Mouse (Mus musculus): ENCODE results near the gene Cnppd1. TPM values are rescaled to one million over a fixed set of nuclear protein-coding genes. Genes with fewer than 3 reads are reported as not detected.

Gene Cnppd1
- polyA plus RNA-seq, 1 experiment, result 39.0 TPM

- no peak for DNase-seq
- H3K4me3 ChIP-seq (replicated peaks; ENCODE audit: insufficient read depth, low read depth, low read length), result no peak overlapping the region
- H3K4me1 ChIP-seq (ENCODE audit: control insufficient read depth, insufficient read depth, low read length), result no peaks in the 10 kb centered on the region
- H3K27ac ChIP-seq (ENCODE audit: insufficient read depth, low read length), result no peak overlapping the region
- H3K27me3 ChIP-seq (ENCODE audit: control insufficient read depth, insufficient read depth, low read length), result no peaks in the 10 kb centered on the region
- no peak for TF ChIP-seq CTCF (IDR thresholded peaks at IDR 0.05; ENCODE audit: borderline replicate concordance, insufficient read depth, low read depth, low read length)
- TF ChIP-seq POLR2A (IDR thresholded peaks at IDR 0.05; ENCODE audit: borderline replicate concordance, insufficient read depth, low read length), result no peak
- 78% methylated on average over 4 of the region's 4 CpGs for WGBS
Measured at GRCm38 (mm10) chr1:75160256-75160617, 17.7 kb upstream of the Cnppd1 start.

- no peak overlapping the region for H3K27ac ChIP-seq (ENCODE audit: insufficient read depth, low read length)
- 67% methylated on average over 5 of the region's 5 CpGs for WGBS
- DNase-seq, result no peak
- H3K4me3 ChIP-seq (replicated peaks; ENCODE audit: insufficient read depth, low read depth, low read length), result no peak overlapping the region
- no peaks in the 10 kb centered on the region for H3K4me1 ChIP-seq (ENCODE audit: control insufficient read depth, insufficient read depth, low read length)
- TF ChIP-seq CTCF (IDR thresholded peaks at IDR 0.05; ENCODE audit: borderline replicate concordance, insufficient read depth, low read depth, low read length) (no peak), POLR2A (IDR thresholded peaks at IDR 0.05; ENCODE audit: borderline replicate concordance, insufficient read depth, low read length) (no peak)
- H3K27me3 ChIP-seq (ENCODE audit: control insufficient read depth, insufficient read depth, low read length), result no peaks in the 10 kb centered on the region
Measured at GRCm38 (mm10) chr1:75159540-75160255, 17.2 kb upstream of the Cnppd1 start.

- TF ChIP-seq POLR2A (IDR thresholded peaks at IDR 0.05; ENCODE audit: borderline replicate concordance, insufficient read depth, low read length), result no peak
- no peak for TF ChIP-seq CTCF (IDR thresholded peaks at IDR 0.05; ENCODE audit: borderline replicate concordance, insufficient read depth, low read depth, low read length)
- no peaks in the 10 kb centered on the region for H3K27me3 ChIP-seq (ENCODE audit: control insufficient read depth, insufficient read depth, low read length)
- no peaks in the 10 kb centered on the region for H3K4me1 ChIP-seq (ENCODE audit: control insufficient read depth, insufficient read depth, low read length)
- H3K27ac ChIP-seq (ENCODE audit: insufficient read depth, low read length), result no peak overlapping the region
- no peak overlapping the region for H3K4me3 ChIP-seq (replicated peaks; ENCODE audit: insufficient read depth, low read depth, low read length)
- DNase-seq, result no peak
Measured at GRCm38 (mm10) chr1:75158990-75159389, 16.5 kb upstream of the Cnppd1 start.

GRCm38 (mm10) chr1:75155837-75156236, 13.3 kb upstream of the Cnppd1 start:
- Histone ChIP-seq H3K27me3 (ENCODE audit: control insufficient read depth, insufficient read depth, low read length) (no peaks in the 10 kb centered on the region), H3K4me3 (replicated peaks; ENCODE audit: insufficient read depth, low read depth, low read length) (no peak overlapping the region), H3K27ac (ENCODE audit: insufficient read depth, low read length) (no peak overlapping the region), H3K4me1 (ENCODE audit: control insufficient read depth, insufficient read depth, low read length) (no peaks in the 10 kb centered on the region)
- TF ChIP-seq POLR2A (IDR thresholded peaks at IDR 0.05; ENCODE audit: borderline replicate concordance, insufficient read depth, low read length) (no peak), CTCF (IDR thresholded peaks at IDR 0.05; ENCODE audit: borderline replicate concordance, insufficient read depth, low read depth, low read length) (no peak)
- 31% methylated on average over 3 of the region's 3 CpGs for WGBS
- no peak for DNase-seq

GRCm38 (mm10) chr1:75148727-75149126, 6.2 kb upstream of the Cnppd1 start:
- 89% methylated on average over 4 of the region's 4 CpGs for WGBS
- Histone ChIP-seq H3K4me1 (ENCODE audit: control insufficient read depth, insufficient read depth, low read length) (peaks cover 16% of the 10 kb centered on the region), H3K27ac (ENCODE audit: insufficient read depth, low read length) (no peak overlapping the region), H3K27me3 (ENCODE audit: control insufficient read depth, insufficient read depth, low read length) (no peaks in the 10 kb centered on the region), H3K4me3 (replicated peaks; ENCODE audit: insufficient read depth, low read depth, low read length) (no peak overlapping the region)
- TF ChIP-seq CTCF (IDR thresholded peaks at IDR 0.05; ENCODE audit: borderline replicate concordance, insufficient read depth, low read depth, low read length) (no peak), POLR2A (IDR thresholded peaks at IDR 0.05; ENCODE audit: borderline replicate concordance, insufficient read depth, low read length) (no peak)
- DNase-seq, result no peak

GRCm38 (mm10) chr1:75147411-75148135, 5.1 kb upstream of the Cnppd1 start:
- Histone ChIP-seq H3K27ac (ENCODE audit: insufficient read depth, low read length) (no peak overlapping the region), H3K4me3 (replicated peaks; ENCODE audit: insufficient read depth, low read depth, low read length) (no peak overlapping the region), H3K27me3 (ENCODE audit: control insufficient read depth, insufficient read depth, low read length) (no peaks in the 10 kb centered on the region), H3K4me1 (ENCODE audit: control insufficient read depth, insufficient read depth, low read length) (peaks cover 18% of the 10 kb centered on the region)
- WGBS, result 82% methylated on average over 7 of the region's 7 CpGs
- no peak for DNase-seq
- no peak for TF ChIP-seq CTCF (IDR thresholded peaks at IDR 0.05; ENCODE audit: borderline replicate concordance, insufficient read depth, low read depth, low read length)
- no peak for TF ChIP-seq POLR2A (IDR thresholded peaks at IDR 0.05; ENCODE audit: borderline replicate concordance, insufficient read depth, low read length)

- DNase-seq, result no peak
- no peak overlapping the region for H3K4me3 ChIP-seq (replicated peaks; ENCODE audit: insufficient read depth, low read depth, low read length)
- no peaks in the 10 kb centered on the region for H3K27me3 ChIP-seq (ENCODE audit: control insufficient read depth, insufficient read depth, low read length)
- WGBS, result 98% methylated on average over 3 of the region's 3 CpGs
- TF ChIP-seq POLR2A (IDR thresholded peaks at IDR 0.05; ENCODE audit: borderline replicate concordance, insufficient read depth, low read length) (no peak), CTCF (IDR thresholded peaks at IDR 0.05; ENCODE audit: borderline replicate concordance, insufficient read depth, low read depth, low read length) (no peak)
- H3K27ac ChIP-seq (ENCODE audit: insufficient read depth, low read length), result no peak overlapping the region
- peaks cover 18% of the 10 kb centered on the region for H3K4me1 ChIP-seq (ENCODE audit: control insufficient read depth, insufficient read depth, low read length)
Measured at GRCm38 (mm10) chr1:75145589-75145988, 3.1 kb upstream of the Cnppd1 start.
